Mouse (Mus musculus) heart, embryonic 13.5 days (tissue): ENCODE measurements around the gene Trim75. TPM values are rescaled to one million over a fixed set of nuclear protein-coding genes. Genes with fewer than 3 reads are reported as not detected.

ENCODE experiments used
- ATAC-seq: fragments of 200-750 bp; cut with Nextera tagmentation; 2 replicates; pipeline ENCODE4 v1.8.0; 2017; ENCODE audit warnings: moderate TSS enrichment; ENCODE audit not compliant: insufficient number of reproducible peaks, low FRiP score, low TSS enrichment; ENCODE audit errors: extremely low read depth
- H3K27ac ChIP-seq: fragments of 300-500 bp; sonication (generic); replicated peaks from 2 replicates; pipeline ENCODE4 v1.5.1; 2015; ENCODE audit warnings: moderate library complexity, mild to moderate bottlenecking, inconsistent platforms
- H3K27me3 ChIP-seq: fragments of 300-500 bp; sonication (generic); replicated peaks from 2 replicates; pipeline ENCODE4 v1.6.1; 2015; ENCODE audit warnings: mild to moderate bottlenecking, inconsistent platforms
- H3K36me3 ChIP-seq: fragments of 300-500 bp; sonication (generic); 2 replicates; pipeline ENCODE4 v1.6.1; 2015; ENCODE audit warnings: mild to moderate bottlenecking, inconsistent platforms
- H3K4me1 ChIP-seq: fragments of 300-500 bp; sonication (generic); 2 replicates; pipeline ENCODE4 v1.6.1; 2015; ENCODE audit warnings: inconsistent platforms
- H3K4me2 ChIP-seq: fragments of 300-500 bp; sonication (generic); 2 replicates; pipeline ENCODE4 v1.6.1; 2015; ENCODE audit warnings: inconsistent platforms, mild to moderate bottlenecking, moderate library complexity
- H3K4me3 ChIP-seq: fragments of 300-500 bp; sonication (generic); 2 replicates; pipeline ENCODE4 v1.5.1; 2015; ENCODE audit warnings: moderate library complexity, mild to moderate bottlenecking, inconsistent platforms
- H3K9ac ChIP-seq: fragments of 300-500 bp; sonication (generic); 2 replicates; pipeline ENCODE4 v1.6.1; 2015; ENCODE audit warnings: inconsistent platforms, mild to moderate bottlenecking, moderate library complexity
- H3K9me3 ChIP-seq: fragments of 300-500 bp; sonication (generic); 2 replicates; pipeline ENCODE4 v1.6.1; 2016; ENCODE audit warnings: inconsistent platforms
- WGBS: fragments of 180-500 bp; shearing (Covaris S2); methylation state at CpG from one replicate; pipeline ENCODE4 v1.1.7; 2015; ENCODE audit warnings: mixed read lengths; 5-methylcytosine and 5-hydroxymethylcytosine counted together
- polyA plus RNA-seq: library from polyadenylated mRNA; unstranded; fragments of >200 nt; fragmentation: Nextera tagmentation; extraction: Ambion mirVana; gene quantifications from 2 replicates; pipeline ENCODE4 v1.2.1, GENCODE M21; 2015

Gene Trim75
- polyA plus RNA-seq, 1 experiment from 2014 or later, result not detected

DNA sequence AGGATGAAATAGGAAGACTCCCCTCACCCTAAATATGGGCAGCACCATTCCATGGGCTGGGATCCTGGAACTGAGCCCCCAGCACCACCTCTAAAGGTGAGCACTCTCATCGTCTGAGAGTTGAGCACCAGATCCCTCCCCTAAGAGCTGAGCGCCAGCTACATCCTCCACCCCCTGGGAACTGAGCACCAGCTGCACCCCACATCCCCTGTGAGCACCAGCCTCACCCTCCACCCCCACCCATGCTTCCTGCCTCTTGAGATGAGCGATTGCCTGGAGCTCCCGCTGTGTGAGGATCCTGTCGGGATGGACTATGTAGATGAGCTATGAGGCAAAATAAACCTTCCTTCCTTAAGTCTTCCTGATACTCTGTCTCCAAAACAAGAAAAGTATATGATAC lies 44.7 kb downstream of the Trim75 start:
- H3K4me1 ChIP-seq, result peaks cover 3% of the 10 kb centered on the region; the same call in 1 of the 2 replicates
- no peaks in the 10 kb centered on the region for H3K9me3 ChIP-seq
- H3K4me3 ChIP-seq, result no peak overlapping the region
- no peak overlapping the region for H3K4me2 ChIP-seq
- H3K27ac ChIP-seq, result no peak overlapping the region
- H3K9ac ChIP-seq, result no peak overlapping the region
- H3K27me3 ChIP-seq, result peaks cover 24% of the 10 kb centered on the region
- no peaks in the 10 kb centered on the region for H3K36me3 ChIP-seq
- WGBS, result 12% methylated on average over 5 of the region's 5 CpGs
- no peak for ATAC-seq

DNA sequence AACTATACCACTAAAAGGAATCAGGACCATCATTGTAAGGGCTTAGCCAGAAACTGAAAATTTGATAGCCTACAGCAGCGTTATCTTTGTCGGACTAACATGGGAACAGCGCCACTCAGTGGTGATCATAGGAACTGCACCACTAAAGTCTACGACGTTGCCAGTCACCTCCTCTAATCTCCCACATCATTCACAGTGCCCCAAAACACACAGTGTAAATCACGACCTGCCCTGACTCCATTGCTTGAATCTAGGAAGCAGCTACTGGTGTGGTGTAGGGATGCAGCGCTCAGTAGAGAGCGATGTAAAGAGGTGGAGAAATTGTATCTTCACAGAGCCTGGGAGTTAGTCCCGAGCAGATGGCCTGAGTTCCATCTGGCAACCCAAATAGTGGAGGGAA lies 46.1 kb downstream of the Trim75 start:
- no peaks in the 10 kb centered on the region for H3K4me1 ChIP-seq
- H3K27me3 ChIP-seq, result peaks cover 24% of the 10 kb centered on the region
- no peak overlapping the region for H3K4me3 ChIP-seq
- H3K36me3 ChIP-seq, result no peaks in the 10 kb centered on the region
- H3K9me3 ChIP-seq, result no peaks in the 10 kb centered on the region
- H3K9ac ChIP-seq, result no peak overlapping the region
- no peak overlapping the region for H3K4me2 ChIP-seq
- H3K27ac ChIP-seq, result no peak overlapping the region
- ATAC-seq, result no peak
- 12% methylated on average over 9 of the region's 9 CpGs for WGBS

DNA sequence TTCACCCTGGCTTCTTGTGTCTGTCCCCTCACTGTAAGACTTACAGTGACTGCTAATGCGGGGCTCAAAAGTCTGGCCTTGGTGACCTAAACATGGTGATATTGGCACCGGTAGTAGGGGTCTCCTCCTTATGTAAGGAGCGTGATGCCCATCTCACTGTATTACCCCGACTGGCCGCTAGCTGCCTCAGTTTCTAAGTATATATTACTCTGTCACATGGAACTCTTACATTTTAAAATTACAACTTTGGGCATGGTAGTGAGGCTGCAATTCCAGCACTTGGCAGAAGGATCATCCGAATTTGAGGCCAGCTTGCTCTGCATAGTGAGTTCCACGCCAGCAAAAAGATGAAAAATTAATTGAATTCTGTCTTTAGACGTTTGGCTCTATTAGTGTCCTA lies 46.6 kb downstream of the Trim75 start:
- ATAC-seq, result no peak
- Histone ChIP-seq H3K27me3 (peaks cover 24% of the 10 kb centered on the region), H3K4me2 (no peak overlapping the region), H3K9me3 (no peaks in the 10 kb centered on the region), H3K36me3 (no peaks in the 10 kb centered on the region), H3K27ac (no peak overlapping the region), H3K4me3 (no peak overlapping the region), H3K9ac (no peak overlapping the region), H3K4me1 (no peaks in the 10 kb centered on the region)
- WGBS, result 71% methylated on average over 8 of the region's 8 CpGs

DNA sequence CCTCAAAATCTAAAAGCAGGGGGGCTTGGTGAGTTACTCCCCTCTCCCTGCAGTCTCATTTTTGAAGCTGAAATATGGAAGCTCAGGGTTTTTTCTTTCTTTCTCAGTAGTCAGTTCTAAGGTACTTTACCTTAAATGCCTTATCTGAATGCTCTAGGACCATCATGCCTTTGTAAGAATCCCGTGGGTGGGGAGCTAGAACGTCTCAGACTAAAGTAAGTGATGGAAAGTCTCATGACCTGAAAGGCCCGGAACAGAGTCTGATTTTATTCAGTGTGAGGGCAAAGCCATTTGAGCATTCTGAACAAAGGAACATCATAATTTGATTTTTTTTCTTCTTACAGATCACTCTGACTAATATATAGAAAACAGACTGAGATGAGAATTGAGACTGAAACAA lies 52.6 kb downstream of the Trim75 start:
- Histone ChIP-seq H3K36me3 (no peaks in the 10 kb centered on the region), H3K27ac (no peak overlapping the region), H3K4me1 (no peaks in the 10 kb centered on the region), H3K9me3 (no peaks in the 10 kb centered on the region), H3K4me2 (no peak overlapping the region), H3K27me3 (no peaks in the 10 kb centered on the region), H3K9ac (no peak overlapping the region), H3K4me3 (no peak overlapping the region)
- 57% methylated on average over 3 of the region's 3 CpGs for WGBS
- ATAC-seq, result no peak

Other genes starting within 250 kb of the Trim75 start
- 5.4 and 8.6 TPM in 2 replicates for gene Klhl2, start 137.8 kb downstream of the Trim75 start, polyA plus RNA-seq
- gene Tmem192, start 40.6 kb downstream of the Trim75 start, polyA plus RNA-seq, result 24.0 and 24.2 TPM in 2 replicates
- gene Trim61, start 30.7 kb upstream of the Trim75 start, polyA plus RNA-seq, result 0.12 and 0.25 TPM in 2 replicates
- gene Trim60, start 30.8 kb upstream of the Trim75 start, polyA plus RNA-seq, result 0.05 TPM in 1 of 2 replicates, not detected in the other
- 9.0 and 11.1 TPM in 2 replicates for gene Apela, start 49.5 kb upstream of the Trim75 start, polyA plus RNA-seq
- gene Gm10663, start 87.2 kb upstream of the Trim75 start, polyA plus RNA-seq, result not detected in 2 replicates
- 0.09 and 0.12 TPM in 2 replicates for gene BC030870, start 141.7 kb upstream of the Trim75 start, polyA plus RNA-seq